Mouse (Mus musculus): ENCODE results near the gene Smchd1. TPM values are rescaled to one million over a fixed set of nuclear protein-coding genes. Genes with fewer than 3 reads are reported as not detected.

The Smchd1 gene
- polyA plus RNA-seq, 1 experiment from 2014 or later: 58.6 TPM

Other genes with a start within 250 kb of the Smchd1 start
- 5.2 and 7.0 TPM in 2 replicates for gene Emilin2, start 163.4 kb downstream of the Smchd1 start, polyA plus RNA-seq (2015; fragmentation: Nextera tagmentation; extraction: Ambion mirVana)
- gene Gm4707, start 15.4 kb downstream of the Smchd1 start, polyA plus RNA-seq (2015; fragmentation: Nextera tagmentation; extraction: Ambion mirVana): 3.0 and 3.8 TPM in 2 replicates
- gene Ndc80, start 51.5 kb upstream of the Smchd1 start, polyA plus RNA-seq (2015; fragmentation: Nextera tagmentation; extraction: Ambion mirVana): 55.1 and 59.5 TPM in 2 replicates
- gene Spdya, start 76.7 kb upstream of the Smchd1 start, polyA plus RNA-seq (2015; fragmentation: Nextera tagmentation; extraction: Ambion mirVana): 0.82 and 0.89 TPM in 2 replicates
- gene Wdr43, start 140.6 kb upstream of the Smchd1 start, polyA plus RNA-seq (2015; fragmentation: Nextera tagmentation; extraction: Ambion mirVana): 55.5 and 59.5 TPM in 2 replicates
- 3.4 and 4.1 TPM in 2 replicates for gene Togaram2, start 197.9 kb upstream of the Smchd1 start, polyA plus RNA-seq (2015; fragmentation: Nextera tagmentation; extraction: Ambion mirVana)

Data from lung, embryonic 16.5 days (tissue).